Mouse (Mus musculus) kidney, adult 18-20 months (tissue): ENCODE measurements at regions not wholly inside any gene's neighbourhood (a gene's known extent, or its start where the extent isn't known, plus 50 kb on each side); places are given as distances from the start of the nearest gene placed in this dataset.

Experiments used
- DNase-seq: peaks from one replicate; pipeline ENCODE4 v3.0.0; 2021

GRCm38 (mm10) chr6:52105031-52105593, 53.0 kb downstream of the Hoxa1 start:
- DNase-seq: no peak

- DNase-seq: peak; percentile 24
Measured at GRCm38 (mm10) chr6:52104141-52104540, 54.0 kb downstream of the Hoxa1 start.

GRCm38 (mm10) chr6:52103661-52104060, 54.5 kb downstream of the Hoxa1 start:
- DNase-seq: peak; percentile 69

GRCm38 (mm10) chr6:52102699-52103098, 55.4 kb downstream of the Hoxa1 start:
- DNase-seq: no peak

GRCm38 (mm10) chr6:52102179-52102578, 55.9 kb downstream of the Hoxa1 start:
- DNase-seq: no peak

- no peak for DNase-seq
Measured at GRCm38 (mm10) chr6:52101209-52101608, 56.9 kb downstream of the Hoxa1 start.

GRCm38 (mm10) chr6:52098851-52099250, 59.3 kb downstream of the Hoxa1 start:
- DNase-seq: no peak

- peak; percentile 40 for DNase-seq
Measured at GRCm38 (mm10) chr6:52095575-52095974, 62.5 kb downstream of the Hoxa1 start.

GRCm38 (mm10) chr6:52091445-52091844, 66.7 kb downstream of the Hoxa1 start:
- no peak for DNase-seq

GRCm38 (mm10) chr6:52085932-52086643, 72.0 kb downstream of the Hoxa1 start:
- DNase-seq: no peak

GRCm38 (mm10) chr6:52084622-52085021, 72.3 kb upstream of the Skap2 start:
- no peak for DNase-seq

GRCm38 (mm10) chr6:52079501-52079900, 67.2 kb upstream of the Skap2 start:
- DNase-seq: no peak

GRCm38 (mm10) chr6:52078530-52079340, 66.4 kb upstream of the Skap2 start:
- no peak for DNase-seq

- DNase-seq: no peak
Measured at GRCm38 (mm10) chr6:52076179-52076932, 64.0 kb upstream of the Skap2 start.

GRCm38 (mm10) chr6:52074904-52075303, 62.6 kb upstream of the Skap2 start:
- no peak for DNase-seq

GRCm38 (mm10) chr6:52067151-52067550, 54.8 kb upstream of the Skap2 start:
- DNase-seq: no peak

GRCm38 (mm10) chr6:52065652-52066051, 53.3 kb upstream of the Skap2 start:
- no peak for DNase-seq

- DNase-seq: peak; percentile 28
Measured at GRCm38 (mm10) chr6:52064176-52065015, 52.0 kb upstream of the Skap2 start.
